Mouse (Mus musculus): ENCODE measurements around the gene Ano6.

- TF ChIP-seq CTCF (IDR thresholded peaks at IDR 0.05; ENCODE audit: extremely low read depth, insufficient read length, insufficient replicate concordance, low read depth, low read length) (no peak), POLR2A (IDR thresholded peaks at IDR 0.05; ENCODE audit: low read depth, low read length) (no peak)
Observed at GRCm38 (mm10) chr15:95827465-95827971, 36.9 kb downstream of the Ano6 start.

Measured in small intestine, adult 2 months (tissue).